Mouse (Mus musculus) limb, embryonic 15.5 days (tissue): ENCODE data around the gene Smg9. TPM values are rescaled to one million over a fixed set of nuclear protein-coding genes. Genes with fewer than 3 reads are reported as not detected.
A peak's percentile ranks its signal among the peaks of the same experiment; 100 is the strongest.

Source experiments
- ATAC-seq: fragments of 200-750 bp; cut with Nextera tagmentation; 2 replicates; pipeline ENCODE4 v1.8.0; 2017; ENCODE audit warnings: low read depth, moderate TSS enrichment; ENCODE audit not compliant: insufficient number of reproducible peaks, low FRiP score, low TSS enrichment
- H3K27ac ChIP-seq: fragments of 300-500 bp; sonication (generic); 2 replicates; pipeline ENCODE4 v1.5.1; 2015; ENCODE audit warnings: moderate library complexity, mild to moderate bottlenecking, inconsistent platforms
- H3K27me3 ChIP-seq: fragments of 300-500 bp; sonication (generic); 2 replicates; pipeline ENCODE4 v1.6.1; 2015; ENCODE audit warnings: inconsistent platforms
- H3K36me3 ChIP-seq: fragments of 300-500 bp; sonication (generic); 2 replicates; pipeline ENCODE4 v1.6.1; 2015; ENCODE audit warnings: inconsistent platforms
- H3K4me1 ChIP-seq: fragments of 300-500 bp; sonication (generic); 2 replicates; pipeline ENCODE4 v1.6.1; 2015; ENCODE audit warnings: inconsistent platforms
- H3K4me2 ChIP-seq: fragments of 300-500 bp; sonication (generic); 2 replicates; pipeline ENCODE4 v1.6.1; 2015; ENCODE audit warnings: mild to moderate bottlenecking, inconsistent platforms
- H3K4me3 ChIP-seq: fragments of 300-500 bp; sonication (generic); 2 replicates; pipeline ENCODE4 v1.5.1; 2015; ENCODE audit warnings: mild to moderate bottlenecking, inconsistent platforms
- H3K9ac ChIP-seq: fragments of 300-500 bp; sonication (generic); 2 replicates; pipeline ENCODE4 v1.6.1; 2015; ENCODE audit warnings: inconsistent platforms
- H3K9me3 ChIP-seq: fragments of 300-500 bp; sonication (generic); 2 replicates; pipeline ENCODE4 v1.6.1; 2016; ENCODE audit warnings: inconsistent platforms
- WGBS: fragments of 180-500 bp; shearing (Covaris S2); methylation state at CpG from one replicate; pipeline ENCODE4 v1.1.7; 2015; 5-methylcytosine and 5-hydroxymethylcytosine counted together
- polyA plus RNA-seq: library from polyadenylated mRNA; unstranded; fragments of >200 nt; fragmentation: Nextera tagmentation; extraction: Ambion mirVana; gene quantifications from 2 replicates; pipeline ENCODE4 v1.2.1, GENCODE M21; 2015

Smg9 gene
- polyA plus RNA-seq = 23.2 and 23.6 TPM in 2 replicates

GRCm38 (mm10) chr7:24399256-24400081 lies at the start of gene Smg9:
Gene Smg9 (plus strand): TSS chr7:24399619.
- Histone ChIP-seq H3K9ac (peak within 1 kb of the TSS; percentile 55), H3K4me1 (peaks cover 13% of the 10 kb centered on the region), H3K36me3 (peaks cover 11% of the 10 kb centered on the region), H3K27ac (peak within 1 kb of the TSS; percentile 98), H3K4me3 (peak within 1 kb of the TSS; percentile 68), H3K4me2 (peak within 1 kb of the TSS; percentile 57), H3K27me3 (no peaks in the 10 kb centered on the region), H3K9me3 (no peaks in the 10 kb centered on the region)
- ATAC-seq = peak; percentile 92
- 3% methylated on average over 66 of the region's 66 CpGs for WGBS

- no peaks in the 10 kb centered on the region for H3K4me1 ChIP-seq
- no peak overlapping the region for H3K4me3 ChIP-seq
- WGBS = 87% methylated on average over 6 of the region's 6 CpGs
- no peak overlapping the region for H3K27ac ChIP-seq
- no peaks in the 10 kb centered on the region for H3K9me3 ChIP-seq
- no peaks in the 10 kb centered on the region for H3K36me3 ChIP-seq
- H3K9ac ChIP-seq = no peak overlapping the region
- no peak overlapping the region for H3K4me2 ChIP-seq
- ATAC-seq = no peak
- H3K27me3 ChIP-seq = 0 out of 2 replicates have a peak, but pooled peaks cover 9% of the 10 kb centered on the region
These were observed 43.8 kb upstream of the Smg9 start for GRCm38 (mm10) chr7:24355646-24356045.

GRCm38 (mm10) chr7:24356081-24356480 lies 43.3 kb upstream of the Smg9 start:
- Histone ChIP-seq H3K9me3 (no peaks in the 10 kb centered on the region), H3K4me2 (no peak overlapping the region), H3K4me1 (no peaks in the 10 kb centered on the region), H3K9ac (no peak overlapping the region), H3K27ac (no peak overlapping the region), H3K4me3 (no peak overlapping the region), H3K36me3 (no peaks in the 10 kb centered on the region), H3K27me3 (0 out of 2 replicates have a peak, but pooled peaks cover 7% of the 10 kb centered on the region)
- 69% methylated on average over 10 of the region's 10 CpGs for WGBS
- no peak for ATAC-seq

GRCm38 (mm10) chr7:24357899-24358298 lies 41.5 kb upstream of the Smg9 start:
- H3K27ac ChIP-seq = no peak overlapping the region

GRCm38 (mm10) chr7:24359269-24359668 lies 40.1 kb upstream of the Smg9 start:
- H3K4me1 ChIP-seq = no peaks in the 10 kb centered on the region
- no peak overlapping the region for H3K4me3 ChIP-seq
- no peaks in the 10 kb centered on the region; the same call in 1 of the 2 replicates for H3K27me3 ChIP-seq
- H3K9ac ChIP-seq = no peak overlapping the region
- H3K36me3 ChIP-seq = no peaks in the 10 kb centered on the region
- no peak overlapping the region for H3K27ac ChIP-seq
- ATAC-seq = no peak
- H3K4me2 ChIP-seq = no peak overlapping the region
- H3K9me3 ChIP-seq = no peaks in the 10 kb centered on the region
- 26% methylated on average over 9 of the region's 9 CpGs for WGBS

More at GRCm38 (mm10) chr7:24357899-24358298, 41.5 kb upstream of the Smg9 start:
- Histone ChIP-seq H3K9ac (no peak overlapping the region), H3K4me1 (no peaks in the 10 kb centered on the region), H3K9me3 (no peaks in the 10 kb centered on the region), H3K4me3 (no peak overlapping the region), H3K36me3 (no peaks in the 10 kb centered on the region), H3K4me2 (no peak overlapping the region), H3K27me3 (0 out of 2 replicates have a peak, but pooled peaks cover 5% of the 10 kb centered on the region)
- WGBS = 45% methylated on average over 4 of the region's 4 CpGs
- ATAC-seq = no peak

- Histone ChIP-seq H3K4me1 (no peaks in the 10 kb centered on the region; the same call in 1 of the 2 replicates), H3K36me3 (no peaks in the 10 kb centered on the region), H3K9ac (no peak overlapping the region), H3K4me2 (no peak overlapping the region), H3K27ac (no peak overlapping the region), H3K27me3 (no peaks in the 10 kb centered on the region; the same call in 1 of the 2 replicates), H3K4me3 (no peak overlapping the region), H3K9me3 (no peaks in the 10 kb centered on the region)
- WGBS = 65% methylated on average over 4 of the region's 4 CpGs
- ATAC-seq = no peak
These were observed 38.4 kb upstream of the Smg9 start for GRCm38 (mm10) chr7:24361001-24361400.

GRCm38 (mm10) chr7:24363228-24363627 lies 36.2 kb upstream of the Smg9 start:
- Histone ChIP-seq H3K9me3 (no peaks in the 10 kb centered on the region), H3K36me3 (no peaks in the 10 kb centered on the region), H3K4me3 (no peak overlapping the region), H3K4me1 (no peaks in the 10 kb centered on the region; the same call in 1 of the 2 replicates), H3K9ac (no peak overlapping the region), H3K27ac (no peak overlapping the region), H3K4me2 (no peak overlapping the region), H3K27me3 (no peaks in the 10 kb centered on the region; the same call in 1 of the 2 replicates)
- 27% methylated on average over 7 of the region's 7 CpGs for WGBS
- ATAC-seq = no peak

GRCm38 (mm10) chr7:24364827-24365226 lies 34.6 kb upstream of the Smg9 start:
- Histone ChIP-seq H3K36me3 (no peaks in the 10 kb centered on the region), H3K4me1 (peaks cover 4% of the 10 kb centered on the region), H3K27me3 (no peaks in the 10 kb centered on the region; the same call in 1 of the 2 replicates), H3K9ac (no peak overlapping the region), H3K27ac (no peak overlapping the region), H3K4me3 (no peak overlapping the region), H3K4me2 (no peak overlapping the region), H3K9me3 (no peaks in the 10 kb centered on the region)
- 18% methylated on average over 10 of the region's 10 CpGs for WGBS
- no peak for ATAC-seq

- 80% methylated on average over 5 of the region's 5 CpGs for WGBS
These were observed 34.0 kb upstream of the Smg9 start for GRCm38 (mm10) chr7:24365258-24366014.

GRCm38 (mm10) chr7:24366716-24367632 lies 32.4 kb upstream of the Smg9 start:
- H3K27me3 ChIP-seq = no peaks in the 10 kb centered on the region; the same call in 1 of the 2 replicates
- no peak overlapping the region for H3K4me2 ChIP-seq
- 67% methylated on average over 15 of the region's 15 CpGs for WGBS
- peaks cover 14% of the 10 kb centered on the region for H3K4me1 ChIP-seq
- no peaks in the 10 kb centered on the region for H3K36me3 ChIP-seq
- H3K4me3 ChIP-seq = no peak overlapping the region
- ATAC-seq = no peak
- H3K27ac ChIP-seq = no peak overlapping the region
- H3K9me3 ChIP-seq = no peaks in the 10 kb centered on the region
- H3K9ac ChIP-seq = no peak overlapping the region

More at GRCm38 (mm10) chr7:24365258-24366014, 34.0 kb upstream of the Smg9 start:
- no peaks in the 10 kb centered on the region for H3K36me3 ChIP-seq
- no peak overlapping the region for H3K9ac ChIP-seq
- H3K27ac ChIP-seq = no peak overlapping the region
- H3K4me3 ChIP-seq = no peak overlapping the region
- peaks cover 10% of the 10 kb centered on the region for H3K4me1 ChIP-seq
- H3K9me3 ChIP-seq = no peaks in the 10 kb centered on the region
- no peak overlapping the region for H3K4me2 ChIP-seq
- H3K27me3 ChIP-seq = no peaks in the 10 kb centered on the region; the same call in 1 of the 2 replicates
- ATAC-seq = no peak

- no peak for ATAC-seq
- 47% methylated on average over 4 of the region's 4 CpGs for WGBS
- Histone ChIP-seq H3K27ac (no peak overlapping the region), H3K4me2 (no peak overlapping the region), H3K27me3 (no peaks in the 10 kb centered on the region; the same call in 1 of the 2 replicates), H3K4me1 (peaks cover 17% of the 10 kb centered on the region), H3K9ac (no peak overlapping the region), H3K36me3 (no peaks in the 10 kb centered on the region), H3K9me3 (no peaks in the 10 kb centered on the region), H3K4me3 (no peak overlapping the region)
These were observed 31.2 kb upstream of the Smg9 start for GRCm38 (mm10) chr7:24368226-24368625.
